Mouse (Mus musculus) layer of hippocampus, postnatal 36 days (tissue): Measurements from ENCODE around the gene Avpr1b. TPM values are rescaled to one million over a fixed set of nuclear protein-coding genes. Genes with fewer than 3 reads are reported as not detected.

ENCODE experiments used
- total RNA-seq, 2 experiments: library from RNA; stranded (reverse); gene quantifications; 2 replicates each; pipeline ENCODE4 v1.2.3; 2021

The Avpr1b gene
- total RNA-seq, 2 experiments from 2014 or later = 0.62 to 0.86 TPM

Other genes starting within 250 kb of the Avpr1b start
- gene Srgap2, start 71.9 kb upstream of the Avpr1b start, total RNA-seq = 10 to 100 TPM; 75.2 to 89.9 TPM
- 1 to 10 TPM; 1.4 TPM for gene Fam72a, start 71.3 kb upstream of the Avpr1b start, total RNA-seq
- not detected for gene Ctse, start 39.1 kb downstream of the Avpr1b start, total RNA-seq
- 1 to 10 TPM; 2.5 to 2.7 TPM for gene Rab7b, start 89.5 kb downstream of the Avpr1b start, total RNA-seq
- under 1 TPM; 0.12 to 0.15 TPM for gene Slc26a9, start 144.8 kb downstream of the Avpr1b start, total RNA-seq
- 1 to 10 TPM; 1.8 to 2.2 TPM for gene Pm20d1, start 198.1 kb downstream of the Avpr1b start, total RNA-seq
- gene Slc41a1, start 228.3 kb downstream of the Avpr1b start, total RNA-seq = 10 to 100 TPM; 55.5 to 64.4 TPM